Mouse (Mus musculus): ENCODE results near the gene Eml5. TPM values are rescaled to one million over a fixed set of nuclear protein-coding genes. Genes with fewer than 3 reads are reported as not detected.

Gene Eml5
- polyA plus RNA-seq, 2 experiments from 2014 or later = 8.9 to 12.5 TPM

GRCm38 (mm10) chr12:98833901-98834300 is 67.4 kb downstream of the Eml5 start:
- no peak for ATAC-seq

- no peak for ATAC-seq
Observed at GRCm38 (mm10) chr12:98832929-98833598, 68.2 kb downstream of the Eml5 start.

- ATAC-seq = no peak
Observed at GRCm38 (mm10) chr12:98831122-98831521, 70.2 kb downstream of the Eml5 start.

GRCm38 (mm10) chr12:98820781-98821180 is 80.5 kb downstream of the Eml5 start:
- ATAC-seq = no peak

GRCm38 (mm10) chr12:98804078-98804748 is 97.1 kb downstream of the Eml5 start:
- no peak for ATAC-seq

GRCm38 (mm10) chr12:98802245-98802644 is 99.0 kb downstream of the Eml5 start:
- ATAC-seq = no peak

GRCm38 (mm10) chr12:98800334-98800733 is 101.0 kb downstream of the Eml5 start:
- ATAC-seq = peak; percentile 20

GRCm38 (mm10) chr12:98795731-98796318 is 105.5 kb downstream of the Eml5 start:
- no peak for ATAC-seq

- no peak for ATAC-seq
Observed at GRCm38 (mm10) chr12:98784251-98784650, 117.0 kb downstream of the Eml5 start.

- peak; percentile 39 for ATAC-seq
Observed at GRCm38 (mm10) chr12:98779148-98779547, 122.1 kb downstream of the Eml5 start.

GRCm38 (mm10) chr12:98777509-98777908 is 123.8 kb downstream of the Eml5 start:
- no peak for ATAC-seq

GRCm38 (mm10) chr12:98766241-98766640 is 135.0 kb downstream of the Eml5 start:
- ATAC-seq = peak; percentile 84

GRCm38 (mm10) chr12:98759700-98760099 is 141.6 kb downstream of the Eml5 start:
- ATAC-seq = no peak

- ATAC-seq = no peak
Observed at GRCm38 (mm10) chr12:98757636-98758035, 143.6 kb downstream of the Eml5 start.

- ATAC-seq = peak; percentile 31
Observed at GRCm38 (mm10) chr12:98747380-98747753, 153.9 kb downstream of the Eml5 start.

GRCm38 (mm10) chr12:98746746-98747379 is 154.4 kb downstream of the Eml5 start, which contains the start of gene Zc3h14:
TSS of gene Zc3h14 (plus strand) at chr12:98746964.
- peak; percentile 82 for ATAC-seq

- peak; percentile 66 for ATAC-seq
Observed at GRCm38 (mm10) chr12:98746131-98746530, 155.2 kb downstream of the Eml5 start.

- no peak for ATAC-seq
Observed at GRCm38 (mm10) chr12:98745626-98746025, 155.7 kb downstream of the Eml5 start.

- no peak for ATAC-seq
Observed at GRCm38 (mm10) chr12:98741011-98741501, 160.2 kb downstream of the Eml5 start.

- ATAC-seq = no peak
Observed at GRCm38 (mm10) chr12:98737801-98738350, 163.4 kb downstream of the Eml5 start.

GRCm38 (mm10) chr12:98736951-98737800 is 164.1 kb downstream of the Eml5 start, which contains the start of gene Ptpn21:
TSS of gene Ptpn21 (minus strand) at chr12:98737405.
- ATAC-seq = peak; percentile 19
